Mouse (Mus musculus) heart, adult 9 months (tissue): ENCODE results near the gene Fra10ac1.

Experiments
- DNase-seq, 2 experiments: peaks; one replicate each; pipeline ENCODE4 v3.0.0; 2022; ENCODE audit warnings: low spot score in 2 of 2

The Fra10ac1 gene

DNA sequence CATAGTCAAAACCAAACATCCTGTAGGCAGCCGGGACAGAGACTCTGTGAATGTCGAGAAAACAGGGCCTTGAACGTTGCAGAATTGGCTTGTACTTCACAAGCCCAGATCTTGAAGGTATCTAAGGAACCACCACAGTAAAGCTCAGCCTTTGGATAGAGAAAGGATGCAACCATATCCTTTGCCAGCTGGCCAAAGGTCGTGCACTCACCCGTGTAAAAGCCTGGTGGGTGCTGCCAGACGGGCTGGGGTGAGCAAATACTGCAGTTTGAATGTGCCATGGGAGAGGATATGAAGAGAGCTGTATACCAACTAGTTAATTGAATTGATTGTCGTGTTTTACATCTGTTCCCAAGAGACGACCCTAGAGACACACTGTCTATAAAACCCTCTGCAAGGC lies 8.1 kb upstream of the Fra10ac1 start:
- no peak for DNase-seq

DNA sequence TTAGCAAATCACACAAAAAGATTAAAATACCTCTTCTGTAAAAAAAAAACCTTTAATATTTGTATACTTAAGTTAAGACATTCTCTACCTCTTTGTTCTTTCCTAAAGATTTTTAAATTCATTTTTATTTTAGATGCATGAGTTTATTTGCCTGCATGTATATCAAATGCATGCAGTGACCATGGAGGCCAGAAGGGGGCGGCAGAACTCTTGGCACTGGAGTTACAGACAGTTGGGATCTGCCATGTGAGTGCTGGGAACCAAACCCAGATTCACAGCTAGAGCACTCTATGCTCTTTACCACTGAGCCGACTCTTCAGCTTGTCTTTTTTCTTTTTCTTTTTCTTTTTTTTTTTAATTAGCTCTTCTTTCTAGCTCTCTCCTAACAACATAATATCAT lies 4.7 kb upstream of the Fra10ac1 start:
- DNase-seq = no peak

DNA sequence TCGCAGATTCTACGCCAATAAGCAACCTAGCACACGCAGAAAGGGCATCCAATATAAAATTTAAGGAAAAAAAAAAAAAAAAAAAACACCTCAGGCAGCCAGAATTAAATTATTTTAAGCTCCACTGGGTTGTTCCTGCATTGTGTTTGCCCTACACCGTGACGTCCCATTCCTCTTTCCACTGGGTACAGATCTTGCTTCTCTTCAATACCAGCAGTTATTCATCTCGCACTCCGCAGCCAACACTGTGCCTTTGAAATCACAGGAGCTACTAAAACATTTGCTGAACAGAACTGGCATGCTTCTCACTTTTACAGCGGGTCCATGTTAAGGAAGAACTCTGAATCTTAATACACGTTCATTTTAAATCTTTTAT lies 717 bp upstream of the Fra10ac1 start:
- DNase-seq = no peak

DNA sequence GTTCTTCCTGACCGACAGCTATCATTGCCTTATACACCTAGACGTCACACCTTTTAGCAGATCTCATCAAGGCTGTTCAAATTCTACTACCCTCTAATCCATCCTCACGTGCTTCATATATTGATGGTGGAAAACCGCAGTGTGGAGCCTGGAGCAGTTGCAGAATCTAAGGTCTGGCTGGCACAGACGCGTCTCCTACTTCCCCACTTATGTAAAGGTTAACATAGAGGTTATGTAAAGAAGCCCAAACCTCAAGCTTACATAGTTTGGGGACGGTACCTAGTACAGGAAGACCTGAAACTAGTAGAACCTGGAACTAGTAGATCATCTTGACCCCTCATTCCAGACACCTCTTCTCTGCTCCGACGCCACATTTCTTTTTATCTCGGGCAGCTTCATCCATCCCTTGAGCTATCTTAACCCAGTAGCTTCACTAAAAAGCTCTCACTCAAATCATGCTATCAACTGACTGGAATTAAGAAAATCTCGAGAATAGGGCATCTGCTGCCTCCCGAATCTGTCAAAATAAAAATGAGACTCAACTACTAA lies 526 bp downstream of the Fra10ac1 start:
- DNase-seq = peak in 1 of 2 experiments; percentile 6

DNA sequence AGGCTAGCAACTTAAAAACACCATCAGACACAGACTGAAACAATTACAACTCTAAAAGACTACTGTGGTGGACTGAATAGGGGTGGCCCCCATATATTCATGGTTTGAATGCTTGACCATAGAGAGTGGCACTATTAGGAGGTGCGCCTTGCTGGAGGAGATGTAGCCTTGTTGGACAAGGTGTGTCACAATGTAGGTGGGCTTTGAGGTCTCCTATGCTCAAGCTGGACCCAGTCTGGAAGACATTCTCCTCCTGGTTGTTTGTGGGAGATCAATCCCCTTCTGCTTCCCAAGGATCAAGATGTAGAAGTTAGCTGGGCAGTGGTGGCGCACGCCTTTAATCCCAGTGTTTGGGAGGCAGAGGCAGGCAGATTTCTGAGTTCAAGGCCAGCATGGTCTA lies 6.3 kb downstream of the Fra10ac1 start:
- DNase-seq = no peak

DNA sequence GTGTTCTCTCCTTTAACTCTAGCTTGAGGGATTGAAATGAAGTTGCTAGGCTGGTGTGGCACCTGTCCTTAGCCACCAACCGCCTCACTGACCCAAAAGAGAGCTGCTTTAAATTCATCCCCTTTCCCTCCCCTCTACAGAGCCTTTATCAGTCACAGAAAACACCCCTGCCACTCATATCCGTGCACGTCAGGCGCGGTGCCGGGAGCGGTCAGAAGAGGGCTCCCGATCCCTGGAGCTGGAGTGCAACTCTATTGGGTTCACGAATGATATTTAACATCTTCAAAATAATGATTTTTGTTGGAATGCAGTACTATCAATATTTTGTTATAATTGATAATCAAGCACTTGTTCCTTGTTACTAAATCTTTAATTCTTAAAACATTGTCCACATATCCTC lies 17.3 kb downstream of the Fra10ac1 start:
- no peak for DNase-seq

DNA sequence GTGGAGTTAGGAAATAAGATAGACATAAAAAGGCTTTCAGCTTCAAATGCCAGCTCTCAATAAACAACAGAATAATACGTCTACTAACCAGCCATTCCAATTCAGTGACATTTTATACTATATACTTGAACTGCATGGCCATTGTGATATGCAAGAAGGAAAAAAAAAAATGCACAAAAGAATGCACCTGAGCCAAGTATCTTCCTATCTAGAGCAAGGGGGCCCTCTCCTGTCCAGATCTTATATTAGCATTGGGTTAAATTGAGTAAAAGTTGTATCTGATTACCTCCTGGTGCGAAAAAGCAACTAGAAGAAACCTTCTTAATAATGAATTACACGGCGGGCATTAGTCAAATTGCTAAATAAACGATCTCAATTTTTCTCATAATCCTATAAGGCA lies 25.2 kb downstream of the Fra10ac1 start:
- DNase-seq = no peak

DNA sequence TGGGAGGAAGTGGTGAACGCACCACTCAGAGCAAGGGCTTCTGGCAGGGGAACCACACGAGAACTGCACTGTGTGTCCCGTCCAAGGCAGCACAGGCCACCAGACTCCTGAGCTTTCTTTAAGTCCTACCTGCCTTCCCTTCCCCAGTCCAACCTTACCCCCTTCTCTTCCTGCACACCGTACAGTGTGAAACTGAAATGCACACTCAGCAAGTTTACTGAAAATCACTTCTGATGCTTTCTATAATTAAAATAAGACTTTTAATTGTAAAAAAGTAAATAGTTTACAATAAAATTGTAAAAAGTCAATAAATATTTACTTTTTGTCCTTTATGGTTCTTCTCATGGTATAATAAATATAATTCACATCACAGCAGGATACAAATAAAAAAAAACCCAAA lies 28.7 kb downstream of the Fra10ac1 start:
- DNase-seq = no peak

DNA sequence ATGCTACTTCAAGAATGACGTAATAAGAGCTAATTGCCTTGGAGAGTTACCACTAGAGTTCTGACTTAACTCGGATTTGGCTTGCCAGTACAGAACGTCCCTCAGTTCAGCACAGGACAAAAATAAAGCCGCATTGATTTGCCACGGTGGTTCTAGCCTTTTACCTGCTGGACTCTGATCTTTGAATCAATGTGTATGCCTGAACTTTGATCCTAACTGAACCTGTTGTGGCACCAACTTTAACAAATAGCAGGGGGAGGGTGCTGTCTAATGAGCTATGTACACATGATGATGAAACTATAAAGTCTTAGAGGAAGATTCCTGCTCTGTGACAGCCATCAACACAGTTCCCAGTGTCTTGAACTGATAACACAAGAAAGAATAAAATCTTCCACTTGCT lies 32.5 kb downstream of the Fra10ac1 start:
- no peak for DNase-seq

DNA sequence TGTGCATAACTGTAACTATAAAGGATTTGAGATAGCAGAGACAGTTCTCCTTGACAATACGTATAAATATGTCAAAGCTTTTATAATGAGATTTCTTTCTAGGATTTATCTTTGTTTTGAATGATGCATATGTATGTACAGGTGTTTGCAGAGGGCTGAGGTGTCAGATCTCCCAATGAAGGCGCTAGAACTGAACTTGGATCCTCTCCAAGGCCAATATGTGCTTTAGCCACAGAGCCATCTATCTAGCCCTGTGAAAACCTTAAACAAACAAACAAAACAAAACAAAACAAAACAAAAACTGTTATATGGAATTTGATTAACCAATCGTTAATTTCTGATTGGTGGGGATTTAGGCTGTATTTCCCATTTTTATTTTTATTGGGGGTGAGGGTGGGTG lies 33.4 kb downstream of the Fra10ac1 start:
- no peak for DNase-seq

DNA sequence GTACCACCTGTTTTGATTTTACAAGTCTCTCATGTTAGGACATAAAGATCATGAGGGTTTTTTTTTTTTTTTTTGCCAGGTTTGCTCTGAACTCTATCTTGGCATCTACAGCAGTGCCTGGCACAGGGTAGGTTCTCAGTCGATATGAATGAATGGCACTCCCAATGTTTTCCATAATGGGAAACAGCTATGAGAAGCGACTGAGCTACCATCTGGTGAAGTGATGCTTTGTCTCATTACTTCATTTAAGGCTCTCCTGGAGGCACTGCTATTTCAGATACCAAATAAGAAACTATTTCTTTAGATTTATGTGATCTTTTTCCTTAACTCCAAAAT lies 36.6 kb downstream of the Fra10ac1 start:
- no peak for DNase-seq

DNA sequence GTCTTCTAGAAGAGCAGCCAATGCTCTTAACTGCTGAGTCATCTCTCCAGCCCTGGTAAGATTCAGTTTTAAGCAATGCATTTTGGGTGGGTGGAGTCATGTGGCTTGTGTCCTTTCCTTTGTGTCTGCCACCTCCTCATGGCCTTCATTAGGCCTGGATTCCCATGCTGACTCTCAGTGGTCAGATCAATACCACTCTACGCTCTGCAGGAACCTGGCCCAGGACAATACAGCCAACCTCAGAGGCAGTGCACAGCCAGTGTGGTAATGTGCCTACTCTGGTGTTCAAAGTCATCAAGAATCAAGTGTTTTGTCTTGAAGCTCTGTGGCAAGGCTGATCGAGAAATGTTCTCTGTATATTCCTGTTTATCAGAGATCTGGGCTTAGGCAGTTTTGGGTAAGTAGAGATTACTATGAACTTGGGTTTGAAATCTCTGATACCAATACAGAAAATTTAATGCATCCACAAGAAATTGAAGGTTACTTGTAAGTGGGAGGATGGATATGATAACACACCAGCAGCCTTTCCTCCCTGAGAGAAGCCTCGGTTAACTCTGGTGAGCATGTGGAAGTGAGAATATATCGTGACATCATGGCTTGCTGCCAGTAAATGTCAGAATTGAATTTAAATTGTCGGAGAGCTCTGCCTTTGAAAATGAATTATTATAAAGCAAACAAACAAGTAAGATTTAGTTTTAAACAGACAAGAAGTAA lies 37.2 kb downstream of the Fra10ac1 start:
- DNase-seq = no peak

DNA sequence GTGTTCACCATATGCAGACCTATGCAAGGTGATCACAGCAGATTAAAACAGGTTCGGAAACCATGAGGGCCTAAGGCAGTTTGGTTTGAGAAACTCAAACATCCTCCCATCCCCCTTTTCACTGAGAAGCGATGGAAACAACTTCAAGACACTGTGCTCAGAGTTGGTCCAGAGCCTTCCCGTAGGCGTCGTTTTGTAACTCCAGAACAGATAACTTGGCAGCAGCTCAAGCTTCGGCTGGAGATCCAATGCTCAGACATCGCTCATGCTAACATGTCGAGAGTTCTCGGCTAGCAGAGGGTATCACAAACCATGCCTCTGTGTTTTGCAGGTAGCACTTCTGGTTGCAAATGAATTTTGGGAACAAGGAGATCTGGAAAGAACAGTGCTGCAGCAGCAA lies 44.3 kb downstream of the Fra10ac1 start:
- DNase-seq = no peak

DNA sequence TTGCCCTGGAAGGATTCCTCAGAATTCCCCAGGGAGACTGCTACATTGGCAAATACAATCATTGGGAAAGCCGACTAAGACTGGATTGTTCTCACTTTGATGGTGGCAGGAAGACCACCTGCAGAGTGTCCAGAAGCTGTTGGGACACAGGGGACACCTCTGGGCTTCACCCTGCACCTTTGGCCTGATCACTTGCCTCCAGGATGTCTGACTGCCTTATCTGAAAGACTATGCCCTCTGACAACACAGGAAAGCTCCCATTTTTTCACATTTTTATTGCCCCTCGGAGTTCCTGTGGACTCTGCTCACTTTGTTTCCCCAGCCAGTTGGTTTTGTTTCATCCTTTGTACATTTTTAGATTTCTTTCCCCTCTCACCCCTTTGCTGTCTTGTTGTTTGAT lies 59.3 kb downstream of the Fra10ac1 start:
- no peak for DNase-seq

DNA sequence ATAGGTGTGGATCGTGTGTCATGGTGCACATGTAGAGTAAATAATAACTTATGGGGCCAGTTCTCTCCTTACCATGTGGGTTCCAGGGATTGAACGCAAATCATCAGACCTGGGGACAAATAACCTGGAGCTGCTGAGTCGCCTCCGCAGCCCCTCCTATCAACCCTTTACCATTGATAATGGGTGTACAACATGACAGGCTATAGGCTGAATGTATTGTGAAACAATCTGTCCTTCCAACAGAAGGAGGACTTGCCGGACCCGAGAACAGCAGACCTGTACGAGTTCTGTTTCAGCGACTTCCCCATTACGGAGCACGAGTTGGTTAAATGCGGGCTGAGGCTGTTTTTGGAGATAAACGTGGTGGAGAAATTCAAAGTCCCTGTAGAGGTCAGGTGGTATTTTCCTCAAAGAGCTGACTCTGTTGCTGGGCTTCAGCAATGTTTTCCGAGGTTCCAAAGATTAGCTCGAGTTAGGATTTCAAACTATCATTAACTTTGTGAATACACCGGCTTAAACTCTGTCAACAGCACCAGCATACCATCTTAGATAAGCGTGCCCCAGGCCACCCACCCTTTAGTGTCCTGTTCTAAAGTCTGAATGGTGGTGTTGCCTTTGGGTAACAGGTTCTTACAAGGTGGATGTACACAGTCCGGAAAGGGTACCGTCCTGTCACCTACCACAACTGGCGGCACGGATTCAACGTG lies 62.2 kb downstream of the Fra10ac1 start:
- no peak for DNase-seq

DNA sequence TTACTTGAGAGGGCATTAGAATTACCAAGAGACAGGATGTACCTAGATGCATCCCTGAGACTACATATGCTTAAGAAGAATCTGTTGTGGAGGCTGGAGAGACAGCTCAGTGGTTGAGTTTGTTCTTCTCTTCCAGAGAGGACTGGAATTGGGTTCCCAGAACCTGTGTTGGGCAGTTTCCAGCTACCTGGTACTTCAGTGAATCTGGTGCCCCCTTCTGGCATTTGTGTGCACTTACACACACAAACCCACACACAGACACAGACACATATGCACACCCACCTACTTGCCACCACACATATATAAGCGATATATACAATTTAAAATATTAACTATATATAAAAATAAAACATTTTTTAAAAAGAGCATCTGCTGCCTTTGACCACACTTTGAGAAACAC lies 67.7 kb downstream of the Fra10ac1 start:
- no peak for DNase-seq

DNA sequence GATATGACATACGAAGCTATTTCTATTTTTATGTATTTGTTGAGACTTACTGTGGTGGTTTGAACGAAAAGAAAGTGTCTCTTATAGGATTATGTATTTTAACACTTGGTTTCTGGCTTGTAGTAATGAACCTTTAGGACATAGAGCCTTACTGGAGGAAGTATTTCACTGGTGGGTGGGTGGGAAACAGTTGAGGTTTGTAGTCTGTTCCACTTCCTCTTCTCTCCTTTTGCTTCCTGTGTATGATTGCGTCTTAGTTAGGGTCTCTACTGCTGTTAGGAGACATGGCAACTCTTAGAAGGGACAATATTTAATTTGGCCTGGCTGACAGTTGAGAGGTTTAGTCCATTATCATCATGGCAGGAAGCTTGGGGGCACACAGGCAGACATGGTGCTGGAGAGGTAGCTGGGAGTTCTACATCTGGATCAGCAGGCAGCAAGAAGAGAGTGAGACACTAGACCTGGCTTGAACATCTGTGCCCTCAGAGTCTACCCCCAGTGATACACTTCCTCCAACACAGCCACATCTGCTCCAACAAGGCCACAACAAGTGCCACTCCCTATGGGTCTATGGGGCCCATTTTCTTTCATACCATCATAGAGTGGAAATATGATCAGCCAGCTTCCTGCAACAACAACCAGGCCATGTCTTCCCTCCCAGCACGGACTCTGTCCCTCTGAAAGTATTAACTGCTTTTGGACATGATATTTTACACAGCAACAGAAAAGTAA lies 80.2 kb downstream of the Fra10ac1 start:
- no peak for DNase-seq
